Mouse (Mus musculus) left cerebral cortex, adult 18-20 months (tissue): ENCODE data around the gene Apon. TPM values are rescaled to one million over a fixed set of nuclear protein-coding genes. Genes with fewer than 3 reads are reported as not detected.
"Not testable (repeated sequence)": the region's sequence is repeated elsewhere in the genome, so short reads cannot be mapped to it uniquely, and the experiment has no call there.

Experiments used
- DNase-seq, 2 experiments: peaks; one replicate each; pipeline ENCODE4 v3.0.0; 2021 to 2022; ENCODE audit warnings: low spot score in 2 of 2, mixed read lengths in 1 of 2
- total RNA-seq, 2 experiments: library from RNA; stranded (reverse); gene quantifications; 2 replicates each; pipeline ENCODE4 v1.2.3; 2021

The Apon gene
- total RNA-seq, 2 experiments from 2014 or later: not detected

GRCm38 (mm10) chr10:128232420-128232985 is 21.4 kb upstream of the Apon start:
- DNase-seq: peak; percentile 56 to 57

GRCm38 (mm10) chr10:128236321-128236720 is 17.6 kb upstream of the Apon start:
- DNase-seq: no peak

GRCm38 (mm10) chr10:128237807-128238480 is 16.0 kb upstream of the Apon start:
- DNase-seq: peak; percentile 22 to 36

- DNase-seq: no peak
These were observed 14.8 kb upstream of the Apon start for GRCm38 (mm10) chr10:128239140-128239539.

- no peak for DNase-seq
These were observed 13.8 kb upstream of the Apon start for GRCm38 (mm10) chr10:128240131-128240530.

GRCm38 (mm10) chr10:128243252-128243651 is 10.6 kb upstream of the Apon start:
- DNase-seq: no peak

- DNase-seq: no peak
These were observed 9.8 kb upstream of the Apon start for GRCm38 (mm10) chr10:128244121-128244520.

- DNase-seq: no peak
These were observed 6.7 kb upstream of the Apon start for GRCm38 (mm10) chr10:128247020-128247732.

GRCm38 (mm10) chr10:128250565-128250964 is 3.3 kb upstream of the Apon start:
- no peak for DNase-seq

GRCm38 (mm10) chr10:128255925-128256324 is 2.0 kb downstream of the Apon start:
- DNase-seq: no peak

GRCm38 (mm10) chr10:128256328-128256727 is 2.4 kb downstream of the Apon start:
- peak; percentile 15 to 21 for DNase-seq

- no peak for DNase-seq
These were observed 5.1 kb downstream of the Apon start for GRCm38 (mm10) chr10:128258953-128259352.

- no peak for DNase-seq
These were observed 6.0 kb downstream of the Apon start for GRCm38 (mm10) chr10:128259946-128260345.

GRCm38 (mm10) chr10:128260376-128260775 is 6.5 kb downstream of the Apon start:
- DNase-seq: not testable (repeated sequence)

- DNase-seq: no peak
These were observed 8.4 kb downstream of the Apon start for GRCm38 (mm10) chr10:128262300-128262699.

GRCm38 (mm10) chr10:128263393-128264310 is 9.8 kb downstream of the Apon start:
- DNase-seq: peak in 1 of 2 experiments; percentile 27

GRCm38 (mm10) chr10:128268371-128268770 is 14.5 kb downstream of the Apon start, which contains the start of gene Apof:
Gene Apof, plus strand, starts transcription at chr10:128268671.
- DNase-seq: no peak

GRCm38 (mm10) chr10:128269206-128269910 is 15.5 kb downstream of the Apon start:
- DNase-seq: no peak

GRCm38 (mm10) chr10:128270287-128270841 is 16.5 kb downstream of the Apon start, which contains the start of gene Stat2:
Gene Stat2, plus strand, starts transcription at chr10:128270559.
- DNase-seq: peak; percentile 97

GRCm38 (mm10) chr10:128270866-128271265 is 17.0 kb downstream of the Apon start:
- no peak for DNase-seq
